Mouse (Mus musculus) hematopoietic stem cell, adult 5-6 weeks (primary cell): ENCODE measurements around the gene Ccdc136. TPM values are rescaled to one million over a fixed set of nuclear protein-coding genes. Genes with fewer than 3 reads are reported as not detected.
"Not testable (repeated sequence)": the region's sequence is repeated elsewhere in the genome, so short reads cannot be mapped to it uniquely, and the experiment has no call there.

Experiments
- ATAC-seq, 2 experiments: fragments of 125-278 bp in 1 of 2; replicated peaks in 1 of 2; 2 replicates each; pipeline ENCODE4 v1.8.0; 2016 to 2017; ENCODE audit warnings: inconsistent platforms in 2 of 2, mild to moderate bottlenecking in 2 of 2, moderate number of reproducible peaks in 2 of 2, low read depth in 1 of 2, moderate TSS enrichment in 1 of 2; ENCODE audit not compliant: low FRiP score in 2 of 2, poor library complexity in 2 of 2, severe bottlenecking in 2 of 2, insufficient read depth in 1 of 2, low TSS enrichment in 1 of 2
- total RNA-seq: library from RNA; stranded (forward); fragments of 172-1452, 232-1000 nt; gene quantifications from 2 replicates; pipeline ENCODE4 v1.2.3, GENCODE M21; 2017

The Ccdc136 gene
- total RNA-seq, 1 experiment from 2014 or later: 0.40 TPM

DNA sequence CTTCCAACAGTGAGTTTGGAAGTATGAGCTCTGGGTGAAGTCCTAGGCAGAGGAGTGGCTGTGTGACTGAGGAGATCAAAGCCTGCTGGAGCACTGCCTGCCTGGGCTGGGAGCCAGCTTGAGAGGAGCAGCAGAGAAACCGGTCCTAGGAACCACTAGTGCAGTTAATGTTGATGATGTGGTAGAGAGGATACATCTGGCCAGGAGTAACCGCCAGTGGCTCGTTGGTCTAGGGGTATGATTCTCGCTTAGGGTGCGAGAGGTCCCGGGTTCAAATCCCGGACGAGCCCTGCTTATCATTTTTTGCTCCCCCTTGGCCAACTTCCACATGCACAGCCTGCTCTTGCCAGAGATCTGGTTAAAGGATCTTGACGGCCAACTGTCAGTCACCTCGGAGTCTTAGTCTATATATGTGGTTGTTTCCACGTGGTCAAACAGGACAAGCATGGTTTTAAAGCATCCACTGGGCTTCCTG, 7.5 kb upstream of the Ccdc136 start:
- peak; percentile 73 to 75 for ATAC-seq

DNA sequence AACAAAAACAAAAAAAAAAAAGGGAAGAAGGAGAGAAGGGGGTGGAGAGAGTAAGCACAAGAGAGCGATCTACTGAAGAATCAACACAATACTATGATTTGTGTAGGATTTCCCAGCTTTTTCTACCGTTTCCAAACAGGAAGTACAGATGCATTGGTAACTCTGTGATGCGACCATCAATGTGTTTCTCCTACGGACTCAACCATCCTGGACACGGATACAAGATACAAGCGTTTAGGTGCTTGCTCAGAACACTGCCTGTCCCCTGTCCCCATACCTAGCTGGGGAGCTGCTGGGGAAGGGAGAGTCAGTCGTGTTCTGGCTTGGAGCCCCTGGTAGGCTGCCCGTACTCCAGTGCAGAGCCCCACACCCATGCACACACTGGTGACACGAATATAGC, 6.7 kb upstream of the Ccdc136 start:
- no peak for ATAC-seq

DNA sequence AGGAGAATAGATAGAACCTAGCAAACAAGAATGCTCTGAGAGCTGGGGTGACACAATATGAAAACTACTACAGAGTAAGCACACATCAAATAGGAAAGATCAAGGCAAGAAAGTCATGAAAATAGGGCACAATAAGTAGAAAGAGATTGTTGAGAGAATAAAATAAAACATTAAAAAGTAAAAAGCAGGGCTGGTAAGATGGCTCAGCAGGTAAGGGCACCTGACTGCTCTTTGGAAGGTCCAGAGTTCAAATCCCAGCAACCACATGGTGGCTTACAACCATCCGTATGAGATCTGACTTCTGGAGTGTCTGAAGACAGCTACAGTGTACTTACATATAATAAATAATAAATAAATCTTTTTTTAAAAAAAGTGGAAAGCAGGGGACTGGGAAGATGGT, 5.6 kb upstream of the Ccdc136 start:
- not testable (repeated sequence) for ATAC-seq

DNA sequence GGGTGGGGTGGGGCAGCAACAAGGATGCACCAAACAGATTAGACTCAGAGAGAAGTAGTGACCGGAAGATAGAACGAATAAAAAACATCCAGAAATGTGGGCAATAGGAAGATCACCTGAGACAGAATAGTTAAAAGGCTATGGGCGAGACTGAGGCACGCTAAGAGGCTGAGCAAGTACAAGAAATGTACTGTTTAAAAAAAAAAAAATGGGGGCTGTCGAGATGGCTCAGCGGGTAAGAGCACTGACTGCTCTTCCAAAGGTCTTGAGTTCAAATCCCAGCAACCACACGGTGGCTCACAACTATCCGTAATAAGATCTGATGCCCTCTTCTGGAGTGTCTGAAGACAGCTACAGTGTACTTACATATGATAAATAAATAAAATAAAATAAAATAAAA, 4.9 kb upstream of the Ccdc136 start:
- ATAC-seq: not testable (repeated sequence)

DNA sequence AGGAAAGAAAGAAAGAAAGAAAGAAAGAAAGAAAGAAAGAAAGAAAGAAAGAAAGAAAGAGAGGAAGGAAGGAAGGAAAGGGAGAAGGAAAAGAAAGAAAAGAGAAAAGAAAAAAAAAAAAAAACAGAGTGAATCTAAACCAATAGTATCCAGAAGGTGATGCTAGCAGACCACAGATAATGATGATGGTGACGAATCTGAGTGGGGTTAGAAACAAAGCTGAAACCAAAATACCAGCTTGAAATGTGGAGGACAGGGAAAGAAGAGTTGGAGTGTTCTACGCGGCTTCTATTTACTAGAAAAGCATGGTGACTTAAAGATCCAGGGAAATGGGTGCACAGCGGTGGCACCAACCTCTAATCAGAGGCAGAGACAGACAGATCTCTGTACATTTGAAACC, 4.3 kb upstream of the Ccdc136 start:
- ATAC-seq: no peak

DNA sequence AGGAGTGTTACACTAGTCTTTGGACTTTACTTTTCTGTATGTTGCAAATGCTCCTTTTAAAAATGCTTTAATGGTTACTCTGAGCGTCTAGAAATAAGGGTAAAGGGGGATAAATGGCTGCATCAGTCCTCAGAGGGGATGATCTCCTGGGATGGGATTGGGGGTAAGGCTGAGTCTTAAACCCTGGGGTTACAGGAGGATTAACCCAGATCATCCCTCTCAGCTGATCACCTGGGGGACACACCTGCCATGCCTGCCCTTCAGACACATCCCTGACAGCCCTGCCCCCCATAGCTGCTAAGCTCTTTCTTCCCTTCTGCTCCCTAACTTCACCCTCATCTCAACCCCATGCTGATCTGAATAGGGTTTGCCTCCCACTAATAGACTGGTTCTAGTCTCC, 1.8 kb upstream of the Ccdc136 start:
- no peak for ATAC-seq

DNA sequence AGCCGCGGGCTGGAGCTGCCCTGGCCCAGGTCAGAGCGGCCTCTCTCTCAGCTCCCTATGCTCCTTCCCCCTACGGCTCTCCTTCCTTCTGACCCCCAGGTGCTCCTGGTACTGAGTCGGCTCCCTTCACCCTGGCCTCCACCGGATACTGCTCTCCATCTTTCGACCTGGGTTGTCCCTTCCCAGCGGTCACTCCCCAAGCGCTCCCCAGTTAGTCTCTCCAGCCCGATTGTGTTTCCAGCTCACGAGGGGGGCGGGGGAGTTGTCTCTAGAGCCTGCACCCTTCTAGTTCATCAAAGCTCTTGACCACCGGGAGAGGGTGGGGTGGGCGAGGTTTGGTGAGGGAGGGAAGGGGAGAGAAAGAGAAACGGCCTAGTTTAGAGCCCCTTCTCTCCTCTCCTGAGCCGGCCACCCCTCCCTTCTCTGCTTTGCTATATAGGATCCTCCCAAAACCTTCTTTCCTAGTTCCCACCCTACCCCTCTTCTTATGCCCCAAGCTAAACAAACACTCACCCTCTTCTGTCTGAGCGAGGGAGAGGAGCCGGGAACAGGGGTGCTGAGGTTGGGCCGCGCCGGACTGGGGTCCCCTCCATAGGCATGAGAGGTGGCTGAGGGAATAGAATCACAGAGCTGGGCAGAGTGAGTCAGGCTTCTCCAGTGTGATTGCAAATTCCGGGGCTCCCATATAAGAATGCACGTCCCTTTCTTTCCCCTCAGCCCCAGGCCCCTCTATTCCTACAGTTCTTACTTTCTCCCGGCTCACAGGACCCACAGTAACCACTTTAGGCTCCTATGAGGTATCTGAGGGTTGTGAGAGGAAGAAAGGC, 818 bp downstream of the Ccdc136 start:
- ATAC-seq: 0 out of 4 replicates have a peak, but pooled peaks of 1 of the 2 experiments have one; percentile 20

DNA sequence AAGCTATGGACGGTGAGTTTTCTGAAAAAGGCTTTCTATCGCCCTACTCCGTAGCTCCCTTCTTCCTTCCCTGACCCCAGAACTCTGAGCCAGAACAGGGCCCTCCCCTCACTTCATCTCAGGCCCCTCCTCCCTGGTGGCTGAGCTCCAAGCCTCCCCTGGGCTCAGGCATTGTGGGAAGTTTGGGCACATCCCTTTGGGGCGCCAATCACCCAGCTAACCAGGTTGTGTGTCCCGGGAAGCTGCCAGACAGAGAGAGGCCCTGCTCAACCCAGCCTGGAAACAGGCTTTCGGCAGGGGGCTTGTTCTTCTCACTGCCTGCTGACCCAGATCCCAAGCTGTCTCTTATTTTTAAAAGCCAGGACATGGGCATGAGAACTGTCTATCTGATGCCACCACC, 1.5 kb downstream of the Ccdc136 start:
- ATAC-seq: no peak

DNA sequence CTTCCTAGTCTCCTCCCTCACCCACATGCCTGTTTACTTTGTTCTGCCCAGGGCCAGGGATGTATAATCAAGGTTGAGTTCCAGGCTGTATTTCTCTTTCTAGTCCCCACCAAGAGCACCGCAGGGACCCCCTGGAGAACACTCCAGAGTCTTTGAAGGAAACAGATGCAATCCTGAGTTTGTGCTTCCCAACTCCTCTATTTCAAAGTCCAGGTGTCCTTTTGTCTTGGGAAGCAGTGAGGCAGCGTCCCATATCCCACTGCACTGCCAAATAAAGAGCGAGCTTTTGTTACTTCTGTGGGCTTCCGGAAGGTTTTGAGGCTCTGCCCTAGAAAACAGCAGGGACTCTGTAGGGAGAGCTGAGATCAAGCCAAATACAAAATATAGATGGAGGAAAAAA, 3.7 kb downstream of the Ccdc136 start:
- no peak for ATAC-seq

DNA sequence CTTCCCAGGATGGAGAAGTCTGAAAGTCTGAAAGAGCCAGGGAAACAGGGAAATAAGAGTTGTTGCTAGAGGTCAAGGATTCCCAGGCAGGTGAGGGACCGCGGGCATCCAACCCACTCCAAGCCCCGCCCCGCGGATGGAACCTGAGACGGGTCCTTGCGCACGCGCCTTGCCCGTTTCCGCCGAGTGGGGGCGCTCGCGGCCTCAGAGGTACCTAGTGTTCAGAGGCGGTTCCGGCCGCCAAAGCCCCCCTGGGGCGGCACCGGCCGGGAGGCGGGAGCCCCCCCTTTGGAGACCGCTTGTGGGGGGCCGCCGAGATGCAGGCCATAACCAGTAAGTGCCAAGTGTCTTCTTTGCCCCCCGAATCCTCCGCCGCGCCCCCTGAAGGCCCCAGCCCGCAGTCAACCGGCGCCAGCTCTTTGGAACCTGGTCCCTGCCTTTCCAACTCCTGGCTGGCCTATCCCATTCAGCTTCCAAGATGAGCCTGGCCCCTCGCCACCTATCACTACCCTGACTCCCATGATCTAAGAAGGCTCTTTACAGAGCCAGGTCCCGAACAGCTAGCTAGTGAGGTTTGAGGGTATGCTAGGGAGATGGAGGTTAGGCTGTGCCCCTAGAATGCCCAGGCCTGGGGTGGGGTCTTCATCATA, 6.7 kb downstream of the Ccdc136 start:
- ATAC-seq: no peak

DNA sequence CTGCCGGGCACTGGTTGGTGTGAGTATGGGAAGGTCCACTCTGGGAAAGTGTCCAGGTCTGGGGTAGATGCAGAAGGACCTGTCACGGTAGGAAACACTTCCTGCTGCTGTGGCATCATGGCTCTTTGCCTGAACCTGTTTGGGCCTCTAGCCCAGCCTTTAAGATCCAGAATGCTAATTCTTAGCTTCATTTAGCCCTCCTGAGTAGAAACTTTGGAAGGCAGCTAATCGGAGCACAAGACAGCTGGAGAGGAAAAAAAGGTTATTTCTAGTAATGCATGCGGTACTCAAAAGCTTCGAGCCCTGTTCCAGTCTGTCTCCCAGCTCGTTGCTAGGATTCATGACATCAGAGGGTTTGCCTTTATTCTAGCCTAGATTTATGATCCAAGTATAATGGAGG, 10.3 kb downstream of the Ccdc136 start:
- no peak for ATAC-seq

DNA sequence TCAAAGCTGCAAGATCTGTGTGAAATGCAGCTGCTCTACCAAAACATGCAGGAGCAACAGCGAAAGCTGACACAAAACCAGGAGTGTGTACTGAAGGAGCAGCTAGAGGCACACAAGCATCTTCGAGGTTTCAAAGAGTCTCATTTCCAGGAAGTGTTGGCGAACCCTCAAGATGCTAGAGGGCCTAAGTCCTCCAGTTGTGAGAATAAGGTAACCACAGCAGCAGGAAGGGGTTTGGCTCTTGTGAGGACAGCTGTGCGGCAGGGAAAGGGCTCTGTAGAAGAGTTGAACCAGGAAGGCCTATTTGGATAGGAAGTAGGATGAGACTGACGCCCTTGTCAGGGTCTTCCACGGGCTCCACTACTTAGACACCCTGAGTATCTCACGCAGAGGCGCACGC, 19.3 kb downstream of the Ccdc136 start:
- ATAC-seq: no peak

DNA sequence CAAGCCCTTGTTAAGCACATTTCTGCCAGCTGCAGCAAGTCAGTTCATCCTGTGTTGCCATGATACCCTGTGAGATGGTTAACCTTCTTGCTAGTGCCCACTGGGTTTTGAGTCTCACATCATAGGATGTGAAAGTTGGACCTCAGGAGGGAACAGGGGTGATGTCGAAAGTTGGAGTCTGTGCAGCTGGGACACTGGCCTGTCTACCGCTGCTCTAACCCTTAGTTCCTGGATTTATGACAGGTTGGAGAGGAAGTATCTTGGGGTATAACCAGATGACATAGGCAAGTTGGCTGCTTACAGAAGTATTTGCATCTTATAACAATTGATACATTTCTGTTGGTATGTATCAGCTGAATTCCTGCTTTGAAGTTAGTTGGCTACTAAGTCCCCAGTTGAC, 24.5 kb downstream of the Ccdc136 start:
- peak in 1 of 2 experiments; percentile 37; a peak in 1 of 4 replicates for ATAC-seq

DNA sequence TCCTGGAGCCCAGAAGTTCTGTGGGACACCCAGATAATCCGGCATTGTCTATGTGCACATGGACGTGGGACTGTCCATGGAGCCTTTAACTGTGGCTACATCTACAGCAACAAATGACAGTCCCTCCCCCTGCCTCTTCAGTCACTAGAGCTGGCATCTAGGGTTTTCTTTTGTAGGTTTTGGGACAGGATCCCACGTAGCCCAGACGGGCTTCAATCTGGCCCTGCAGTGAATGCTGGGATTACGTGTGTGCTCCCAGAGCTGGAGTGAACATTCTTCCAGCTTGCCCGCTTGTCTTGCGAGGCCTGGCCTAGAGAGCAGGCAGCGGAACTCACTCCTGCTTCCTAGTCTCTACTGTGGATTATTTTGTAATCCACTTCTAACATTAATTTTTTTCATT, 29.0 kb downstream of the Ccdc136 start:
- ATAC-seq: no peak

DNA sequence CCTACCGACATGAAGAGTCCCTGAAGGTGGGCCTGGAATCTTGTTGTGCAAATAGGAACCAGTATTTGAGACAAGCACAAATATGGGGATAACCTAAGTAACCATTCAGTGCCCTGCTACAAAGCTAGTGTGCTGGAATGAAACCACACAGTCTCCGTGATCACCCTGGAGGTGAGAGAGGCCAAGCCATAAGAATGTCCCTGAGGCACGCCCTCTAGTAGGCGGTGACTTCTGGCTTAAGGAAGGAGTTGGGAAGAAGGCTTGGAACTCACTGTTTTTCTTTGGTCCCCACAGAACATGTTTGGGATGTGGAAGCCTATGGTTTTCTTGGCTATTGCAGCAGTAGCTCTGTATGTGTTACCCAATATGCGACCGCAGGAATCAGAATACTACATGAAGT, 30.2 kb downstream of the Ccdc136 start:
- ATAC-seq: no peak

DNA sequence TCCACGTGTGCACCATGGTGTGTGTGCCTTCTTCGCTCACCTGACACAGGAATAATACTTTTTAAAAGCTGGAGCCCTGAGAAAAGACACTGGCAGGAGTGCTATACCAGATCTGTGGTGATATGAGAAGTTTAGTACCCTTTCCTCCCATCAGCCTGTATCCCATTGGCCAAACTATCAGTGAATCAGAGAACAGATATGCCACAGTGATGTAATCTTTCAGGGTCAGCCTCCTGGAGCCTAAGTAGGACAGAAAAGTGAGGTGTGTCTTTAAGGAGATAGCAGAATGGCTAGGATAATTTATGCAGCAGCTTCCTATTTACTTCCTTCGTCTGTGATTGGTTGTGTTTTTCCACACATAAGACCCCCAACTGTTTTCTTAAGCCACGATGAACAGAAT, 32.1 kb downstream of the Ccdc136 start:
- no peak for ATAC-seq

DNA sequence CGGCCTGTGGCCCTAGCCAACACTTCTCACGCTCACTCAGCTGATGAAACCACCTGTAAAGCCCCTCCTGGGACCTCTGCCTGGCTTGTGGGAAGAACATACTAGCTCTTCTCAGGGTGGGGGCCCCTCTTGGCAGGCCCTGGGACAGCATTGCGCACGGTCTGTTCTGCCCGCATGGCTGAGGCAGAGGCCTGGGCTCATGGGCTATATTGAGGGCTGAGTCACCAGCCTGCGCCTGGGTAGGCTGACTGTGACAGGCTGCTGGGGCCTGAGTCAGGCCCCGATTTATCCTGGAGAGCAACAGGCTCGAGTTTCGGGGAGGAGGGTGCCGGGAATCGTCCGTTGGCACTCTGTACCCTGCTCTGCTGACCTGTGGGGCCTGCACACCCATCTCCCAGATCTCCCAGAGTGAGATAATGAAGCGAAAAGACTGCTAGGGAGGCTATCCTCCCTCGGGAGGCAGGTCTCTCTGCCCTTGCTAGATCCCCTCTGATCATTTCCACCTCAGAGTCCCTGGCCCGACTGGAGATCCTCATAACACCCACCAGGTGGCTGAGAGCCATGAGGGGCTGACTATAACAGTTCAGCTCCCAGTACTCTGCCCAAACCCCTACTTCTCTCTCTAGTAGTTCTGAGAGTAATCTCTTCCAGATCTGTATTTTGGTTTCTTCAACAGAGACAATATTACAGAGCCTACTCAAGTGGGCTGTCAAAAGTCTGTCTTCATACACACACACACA, 34.7 kb downstream of the Ccdc136 start:
- no peak for ATAC-seq

DNA sequence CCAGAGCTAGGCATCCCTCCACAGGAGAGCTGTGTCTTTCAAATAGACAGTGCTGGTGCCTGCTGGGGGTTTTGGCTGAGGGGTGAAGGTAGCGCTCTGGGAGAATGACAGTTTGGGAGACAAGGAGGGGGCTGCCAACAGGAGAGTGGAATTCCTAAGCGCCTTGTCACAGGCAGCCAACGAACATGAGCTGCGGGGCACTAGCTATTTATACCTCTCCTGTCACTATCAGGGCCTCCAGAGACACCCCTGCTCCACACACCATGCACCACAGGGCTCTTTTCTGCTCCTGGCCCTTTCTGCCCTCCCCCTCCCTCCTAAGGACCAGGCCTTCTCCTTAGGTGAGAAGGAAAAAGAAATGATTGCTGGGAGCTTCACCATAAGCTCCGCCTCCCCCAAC, 35.4 kb downstream of the Ccdc136 start:
- no peak for ATAC-seq
